Mouse (Mus musculus): ENCODE data around the gene Gmcl1.

DNA sequence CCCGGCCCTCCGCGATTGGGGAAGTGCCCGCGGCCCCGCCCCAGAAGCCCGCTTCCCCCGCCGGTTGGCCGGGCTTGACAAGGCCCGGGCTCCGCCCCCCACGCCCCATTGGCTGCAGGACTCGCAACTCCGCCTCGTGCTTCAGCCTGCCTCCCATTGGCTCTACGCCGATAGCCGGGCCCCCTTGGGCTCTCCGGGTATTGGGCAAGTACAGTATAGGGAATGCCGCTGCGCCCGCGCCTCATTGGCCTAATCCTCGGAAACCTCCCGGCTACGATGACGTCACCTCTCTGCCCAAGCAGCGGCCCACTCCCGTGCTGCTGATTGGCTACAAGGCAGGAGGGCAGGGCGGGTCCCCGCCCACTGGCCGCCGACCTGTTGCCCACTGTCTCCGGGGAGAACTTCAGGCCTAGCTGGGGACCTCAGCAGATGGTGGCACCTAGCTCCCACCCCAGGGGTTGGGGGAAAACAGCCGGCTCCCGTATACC, 63.9 kb downstream of the Gmcl1 start:
- no peak for TF ChIP-seq KAT2A (conservative IDR thresholded peaks at IDR 0.05; ENCODE audit: low read depth, low read length)
- TF ChIP-seq CTCF (IDR thresholded peaks at IDR 0.05 in 2 of 3, conservative IDR thresholded peaks at IDR 0.05 in 1 of 3; ENCODE audit: control insufficient read depth in 1 of 3, insufficient read depth in 1 of 3, low read depth in 2 of 3, low read length in 3 of 3, poor library complexity in 1 of 3, severe bottlenecking in 1 of 3) = no peak
- no peak for TF ChIP-seq ZC3H11A (IDR thresholded peaks at IDR 0.05; ENCODE audit: low read depth, low read length)
- TF ChIP-seq E2F4 (IDR thresholded peaks at IDR 0.05; ENCODE audit: borderline replicate concordance, low read depth, low read length) = no peak
- TF ChIP-seq POLR2A (IDR thresholded peaks at IDR 0.05; ENCODE audit: control insufficient read depth in 1 of 2, insufficient read depth in 1 of 2, low read depth in 1 of 2, low read length in 2 of 2, poor library complexity in 1 of 2) = peak in 1 of 2 experiments; percentile 38; a peak in 1 of 4 replicates
- no peak for TF ChIP-seq MYB (IDR thresholded peaks at IDR 0.05; ENCODE audit: low read depth, low read length)
- peak; percentile 24; the same call in 1 of the 2 replicates for TF ChIP-seq MXI1 (IDR thresholded peaks at IDR 0.05; ENCODE audit: low read depth, low read length)
- no peak for TF ChIP-seq GABPA (IDR thresholded peaks at IDR 0.05; ENCODE audit: low read depth, low read length)
- TF ChIP-seq TBP (IDR thresholded peaks at IDR 0.05; ENCODE audit: low read depth, low read length) = no peak
- TF ChIP-seq ZKSCAN1 (IDR thresholded peaks at IDR 0.05; ENCODE audit: low read depth, low read length) = no peak
- no peak; the same call in 1 of the 2 replicates for TF ChIP-seq MAX (IDR thresholded peaks at IDR 0.05; ENCODE audit: low read length)

All from MEL (cell line).